Mouse (Mus musculus): Measurements from ENCODE around the gene Isyna1. TPM values are rescaled to one million over a fixed set of nuclear protein-coding genes. Genes with fewer than 3 reads are reported as not detected.

Gene Isyna1
- total and polyA plus RNA-seq, 2 experiments from 2014 or later, result 113 to 152 TPM

GRCm38 (mm10) chr8:70570990-70571389, 23.2 kb upstream of the Isyna1 start:
- TF ChIP-seq CTCF (IDR thresholded peaks at IDR 0.05; ENCODE audit: low read depth), result no peak
- Histone ChIP-seq H3K9ac (replicated peaks; ENCODE audit: low read length) (no peak overlapping the region), H3K4me1 (ENCODE audit: insufficient read depth, low read length) (no peaks in the 10 kb centered on the region), H3K9me3 (ENCODE audit: low read length) (no peaks in the 10 kb centered on the region), H3K4me3 (ENCODE audit: low read length) (no peak overlapping the region), H3K36me3 (ENCODE audit: insufficient read depth, low read length) (no peaks in the 10 kb centered on the region; the same call in 1 of the 2 replicates), H3K27me3 (ENCODE audit: insufficient read depth, low read length) (no peaks in the 10 kb centered on the region), H3K4me2 (ENCODE audit: low read depth, low read length) (no peak overlapping the region), H3K27ac (no peak overlapping the region)
- WGBS, result 59% methylated on average over 6 of the region's 6 CpGs
- ATAC-seq (no peak), DNase-seq (ENCODE audit: low spot score) (no peak)

DNA sequence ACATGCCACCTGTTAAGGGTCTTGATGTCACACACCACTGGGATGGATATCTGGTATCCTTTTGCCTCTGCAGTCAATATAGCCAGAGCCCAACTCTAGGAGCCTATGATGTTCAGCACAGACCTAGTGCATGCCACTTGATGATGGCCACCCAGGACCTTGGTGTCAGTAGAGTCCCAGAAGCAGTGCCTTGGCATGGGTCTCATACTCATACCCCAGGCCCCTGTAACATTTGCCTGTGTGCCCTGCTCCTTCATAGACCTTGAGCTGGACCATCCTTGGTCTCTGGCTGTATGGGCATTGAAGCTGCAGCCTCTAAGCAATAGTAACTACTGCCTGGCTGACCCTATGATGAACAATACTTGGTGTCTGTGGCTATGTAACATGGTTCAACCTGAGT, 19.9 kb upstream of the Isyna1 start:
- TF ChIP-seq CTCF (IDR thresholded peaks at IDR 0.05; ENCODE audit: low read depth), result no peak
- no peaks in the 10 kb centered on the region for H3K4me1 ChIP-seq (ENCODE audit: insufficient read depth, low read length)
- no peak overlapping the region for H3K9ac ChIP-seq (replicated peaks; ENCODE audit: low read length)
- peaks cover 8% of the 10 kb centered on the region for H3K36me3 ChIP-seq (ENCODE audit: insufficient read depth, low read length)
- ATAC-seq (no peak), DNase-seq (ENCODE audit: low spot score) (no peak)
- no peak overlapping the region for H3K4me2 ChIP-seq (ENCODE audit: low read depth, low read length)
- H3K9me3 ChIP-seq (ENCODE audit: low read length), result no peaks in the 10 kb centered on the region
- H3K27me3 ChIP-seq (ENCODE audit: insufficient read depth, low read length), result no peaks in the 10 kb centered on the region
- H3K27ac ChIP-seq, result no peak overlapping the region
- H3K4me3 ChIP-seq (ENCODE audit: low read length), result no peak overlapping the region

DNA sequence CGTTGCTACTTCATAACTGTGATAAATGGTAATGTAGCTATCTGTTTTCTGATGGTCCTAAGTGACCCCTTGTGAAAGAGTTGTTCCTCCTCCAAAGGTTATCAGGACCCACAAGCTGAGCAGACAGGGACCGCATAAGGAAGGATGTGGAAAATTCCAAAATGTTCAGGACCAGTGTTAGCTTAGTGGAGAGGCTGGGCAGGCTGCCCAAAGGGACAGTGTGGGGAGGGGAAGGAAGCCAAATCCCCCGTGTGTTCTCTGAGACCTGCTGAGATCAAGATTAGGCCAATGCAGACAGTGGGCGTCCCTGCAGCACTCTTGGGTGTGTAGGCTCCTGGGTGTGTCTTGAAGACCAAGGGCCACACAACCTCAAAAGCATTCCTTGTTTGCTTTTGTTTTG, 19.3 kb upstream of the Isyna1 start:
- TF ChIP-seq CTCF (IDR thresholded peaks at IDR 0.05; ENCODE audit: low read depth), result no peak
- 57% methylated on average over 4 of the region's 4 CpGs for WGBS
- no peaks in the 10 kb centered on the region for H3K9me3 ChIP-seq (ENCODE audit: low read length)
- no peak overlapping the region for H3K4me2 ChIP-seq (ENCODE audit: low read depth, low read length)
- H3K4me3 ChIP-seq (ENCODE audit: low read length), result no peak overlapping the region
- H3K4me1 ChIP-seq (ENCODE audit: insufficient read depth, low read length), result no peaks in the 10 kb centered on the region
- H3K27me3 ChIP-seq (ENCODE audit: insufficient read depth, low read length), result no peaks in the 10 kb centered on the region
- no peak overlapping the region for H3K27ac ChIP-seq
- DNase-seq (ENCODE audit: low spot score) (no peak), ATAC-seq (no peak)
- peaks cover 8% of the 10 kb centered on the region for H3K36me3 ChIP-seq (ENCODE audit: insufficient read depth, low read length)
- no peak overlapping the region for H3K9ac ChIP-seq (replicated peaks; ENCODE audit: low read length)

DNA sequence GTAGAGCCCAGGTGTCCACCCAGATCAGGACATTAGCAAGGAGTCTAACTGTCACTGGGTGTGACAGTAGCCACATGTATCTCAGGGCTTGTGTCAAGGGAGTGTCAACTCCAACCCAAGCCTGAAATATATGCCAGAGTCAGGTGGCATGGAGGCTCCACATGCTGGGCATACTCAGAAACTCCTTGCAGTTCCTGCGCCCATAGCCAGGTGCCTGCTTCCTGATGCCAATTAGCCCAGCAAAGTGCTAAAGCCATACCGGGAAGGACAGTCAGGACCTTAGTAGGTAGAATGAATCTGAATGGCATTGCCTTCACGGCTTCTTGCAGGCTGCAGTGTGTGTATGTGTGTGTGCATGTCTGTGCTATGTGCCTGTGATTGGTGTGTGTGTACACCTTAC, 17.0 kb upstream of the Isyna1 start:
- no peak overlapping the region for H3K4me2 ChIP-seq (ENCODE audit: low read depth, low read length)
- peaks cover 25% of the 10 kb centered on the region for H3K36me3 ChIP-seq (ENCODE audit: insufficient read depth, low read length)
- no peak for TF ChIP-seq CTCF (IDR thresholded peaks at IDR 0.05; ENCODE audit: low read depth)
- no peaks in the 10 kb centered on the region for H3K27me3 ChIP-seq (ENCODE audit: insufficient read depth, low read length)
- ATAC-seq, result no peak
- 93% methylated on average over 3 of the region's 3 CpGs for WGBS
- H3K9me3 ChIP-seq (ENCODE audit: low read length), result no peaks in the 10 kb centered on the region
- DNase-seq (ENCODE audit: low spot score), result no peak
- no peak overlapping the region for H3K27ac ChIP-seq
- no peak overlapping the region for H3K9ac ChIP-seq (replicated peaks; ENCODE audit: low read length)
- H3K4me3 ChIP-seq (ENCODE audit: low read length), result no peak overlapping the region
- H3K4me1 ChIP-seq (ENCODE audit: insufficient read depth, low read length), result no peaks in the 10 kb centered on the region

DNA sequence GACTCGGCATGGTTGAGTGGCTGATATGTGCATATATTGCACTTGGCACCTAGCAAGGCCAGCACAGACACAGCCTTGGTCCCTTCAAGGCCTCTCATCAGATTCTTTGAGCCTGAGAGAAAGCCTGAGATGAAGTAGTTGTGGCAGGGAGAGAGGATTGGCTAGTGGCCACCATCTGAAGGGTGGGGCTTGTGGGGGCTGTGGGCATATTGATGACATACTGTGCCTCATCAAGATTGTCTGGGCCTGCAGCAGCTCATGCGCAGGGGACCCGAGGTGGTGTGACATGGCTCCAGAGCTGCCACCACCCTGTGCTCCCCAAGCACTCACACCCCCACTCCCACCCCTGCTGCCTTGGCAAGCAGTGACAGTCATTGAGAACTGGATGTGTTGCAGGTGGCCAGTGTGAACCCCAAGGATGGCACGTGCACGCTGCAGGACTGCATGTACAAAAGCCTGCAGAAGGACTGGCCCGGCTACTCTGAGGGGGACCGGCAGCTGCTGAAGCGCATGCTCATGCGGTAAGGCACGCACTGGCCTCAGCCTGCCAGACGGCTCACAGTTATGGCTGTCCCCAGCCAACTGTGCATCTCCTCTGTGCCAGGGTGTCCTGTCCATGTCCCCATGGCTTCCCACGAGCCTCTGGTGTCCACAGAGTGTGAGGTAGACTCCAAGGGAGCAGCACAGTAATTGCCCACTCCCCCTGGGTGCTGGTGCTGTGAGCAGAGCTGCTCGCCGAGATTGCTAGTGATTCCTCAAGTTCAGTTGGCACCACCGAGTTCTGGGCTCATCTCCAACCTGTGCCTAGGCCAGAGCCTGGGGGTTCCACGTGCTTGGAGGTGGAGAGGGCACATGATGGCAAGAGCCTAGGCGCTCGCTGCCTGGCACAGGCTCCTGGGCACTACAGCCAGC, 10.4 kb upstream of the Isyna1 start:
- 0 out of 2 replicates have a peak overlapping the region, but pooled peaks have one; percentile 24 for H3K9ac ChIP-seq (replicated peaks; ENCODE audit: low read length)
- H3K36me3 ChIP-seq (ENCODE audit: insufficient read depth, low read length), result peaks cover 56% of the 10 kb centered on the region

GRCm38 (mm10) chr8:70584606-70585257, 9.4 kb upstream of the Isyna1 start:
- ATAC-seq, result peak; percentile 11; the same call in 1 of the 2 replicates
- Histone ChIP-seq H3K36me3 (ENCODE audit: insufficient read depth, low read length) (peaks cover 50% of the 10 kb centered on the region), H3K27me3 (ENCODE audit: insufficient read depth, low read length) (no peaks in the 10 kb centered on the region), H3K9ac (replicated peaks; ENCODE audit: low read length) (no peak overlapping the region), H3K27ac (no peak overlapping the region; the same call in 1 of the 2 replicates), H3K9me3 (ENCODE audit: low read length) (no peaks in the 10 kb centered on the region), H3K4me1 (ENCODE audit: insufficient read depth, low read length) (no peaks in the 10 kb centered on the region), H3K4me2 (ENCODE audit: low read depth, low read length) (no peak overlapping the region), H3K4me3 (ENCODE audit: low read length) (no peak overlapping the region)
- 91% methylated on average over 9 of the region's 9 CpGs for WGBS
- no peak for TF ChIP-seq CTCF (IDR thresholded peaks at IDR 0.05; ENCODE audit: low read depth)
- no peak for DNase-seq (ENCODE audit: low spot score)

More for the DNA sequence above, 10.4 kb upstream of the Isyna1 start:
- no peak for TF ChIP-seq CTCF (IDR thresholded peaks at IDR 0.05; ENCODE audit: low read depth)
- Histone ChIP-seq H3K4me1 (ENCODE audit: insufficient read depth, low read length) (no peaks in the 10 kb centered on the region), H3K27me3 (ENCODE audit: insufficient read depth, low read length) (no peaks in the 10 kb centered on the region), H3K9me3 (ENCODE audit: low read length) (no peaks in the 10 kb centered on the region), H3K4me3 (ENCODE audit: low read length) (no peak overlapping the region), H3K4me2 (ENCODE audit: low read depth, low read length) (no peak overlapping the region), H3K27ac (peak overlapping the region; percentile 57; the same call in 1 of the 2 replicates)
- DNase-seq (ENCODE audit: low spot score), result peak; percentile 47
- 67% methylated on average over 18 of the region's 18 CpGs for WGBS
- ATAC-seq, result peak; percentile 63
